Mouse (Mus musculus) kidney, adult 9 months (tissue): ENCODE measurements around the gene Padi6.
A peak's percentile ranks its signal among the peaks of the same experiment; 100 is the strongest.

Experiments used
- DNase-seq: peaks from one replicate; pipeline ENCODE4 v3.0.0; 2022

Padi6 gene

DNA sequence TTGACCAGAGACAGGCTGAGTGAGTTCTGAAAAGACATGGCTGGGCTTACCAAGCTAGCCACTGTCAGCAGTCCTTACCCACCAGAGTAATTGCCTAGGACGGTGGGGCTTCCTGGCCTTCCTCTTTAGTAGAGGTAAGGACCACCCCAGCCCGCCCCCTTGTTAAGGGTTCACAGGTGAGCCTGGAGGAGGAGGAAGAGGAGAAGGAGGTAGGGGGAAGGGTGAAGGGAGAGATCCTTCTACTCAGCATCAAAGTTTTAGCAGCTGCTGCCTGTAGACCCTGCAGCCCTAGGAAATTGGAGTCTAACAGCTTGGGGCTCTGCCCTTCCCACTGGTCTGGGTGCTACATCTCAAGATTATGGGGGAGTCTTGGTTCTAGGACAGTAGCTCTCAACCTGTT is at the start of gene Padi6:
Padi6 (minus strand) TSS at position 101 of the 400 bp plus-strand sequence.
- DNase-seq = no peak

DNA sequence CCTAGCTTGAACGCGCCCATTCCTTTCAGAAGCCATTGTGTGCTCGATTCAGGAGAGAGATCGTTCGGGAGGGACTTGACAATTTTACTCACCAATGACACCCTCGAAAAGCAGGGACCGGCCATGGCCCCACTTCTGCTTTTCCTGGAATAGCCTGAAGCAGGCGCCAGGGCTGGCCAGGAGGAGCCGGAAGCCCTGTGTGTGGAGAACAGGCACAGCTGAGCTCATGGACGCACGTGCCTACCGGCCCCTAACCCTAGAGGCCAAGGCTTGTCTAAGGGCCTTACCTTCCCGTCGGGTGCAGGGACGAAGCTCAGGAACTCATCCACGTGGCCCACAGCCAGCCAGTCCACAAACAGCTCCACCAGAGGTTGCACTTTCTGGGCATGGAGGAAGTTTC is 48.6 kb upstream of the Padi6 start:
- no peak for DNase-seq

DNA sequence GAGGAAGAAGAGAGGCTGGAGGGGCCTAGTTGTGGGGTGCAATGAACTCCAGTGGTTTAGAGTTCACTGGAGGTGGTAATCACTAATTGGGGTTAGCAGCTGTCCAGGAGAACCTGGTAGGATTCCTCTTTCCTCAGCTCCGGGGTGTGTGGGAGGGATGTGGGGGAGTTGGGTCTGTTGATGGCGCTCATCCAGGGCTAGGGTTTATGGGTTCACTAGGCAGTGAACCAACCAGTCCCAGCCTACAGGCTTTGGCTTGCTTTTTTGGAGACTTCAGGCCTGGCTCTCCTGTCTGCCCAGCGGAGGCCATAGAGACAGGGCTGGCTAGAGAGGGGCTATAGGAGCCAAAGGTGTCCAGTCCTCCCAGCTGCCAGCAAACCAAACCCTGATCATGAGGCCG is 47.5 kb upstream of the Padi6 start:
- no peak for DNase-seq

DNA sequence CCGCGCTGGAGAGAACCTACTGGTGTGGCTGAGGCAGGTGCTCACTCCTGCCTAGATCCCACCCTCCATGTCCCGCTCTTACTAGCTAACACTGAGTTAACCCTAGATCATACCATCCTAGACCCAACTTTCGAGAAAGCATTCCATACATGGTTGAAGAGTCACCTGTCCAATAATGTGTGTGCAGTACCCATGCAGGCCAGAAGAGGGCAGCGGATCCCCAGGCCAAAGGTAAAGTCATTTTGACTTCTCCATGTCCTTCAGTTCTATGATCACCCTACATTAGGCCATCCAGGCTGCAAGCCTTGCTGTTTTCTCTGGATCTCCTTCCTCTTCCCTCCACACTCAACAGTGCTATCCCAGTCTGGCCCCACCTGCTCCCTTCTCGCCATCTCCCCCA is 46.5 kb upstream of the Padi6 start:
- peak; percentile 79 for DNase-seq

DNA sequence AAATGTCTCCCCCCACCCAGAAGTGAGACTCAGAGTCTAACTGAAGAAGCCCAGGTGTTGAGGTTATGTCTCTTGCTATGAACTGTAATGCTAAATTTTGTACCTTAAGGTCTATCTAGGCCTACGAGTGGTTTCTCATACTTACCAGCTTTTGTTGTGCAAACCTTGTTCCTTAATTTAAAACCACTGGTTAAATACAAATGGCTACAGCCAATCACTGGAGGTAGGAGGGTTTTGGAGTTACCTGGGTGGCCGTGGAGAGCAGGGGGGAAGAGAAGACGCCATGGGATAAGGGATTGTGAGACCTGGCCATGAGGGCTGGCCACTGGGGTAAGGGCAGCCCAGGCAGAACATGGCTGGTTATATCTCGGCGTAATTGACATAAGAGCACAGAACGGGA is 45.8 kb upstream of the Padi6 start:
- no peak for DNase-seq

DNA sequence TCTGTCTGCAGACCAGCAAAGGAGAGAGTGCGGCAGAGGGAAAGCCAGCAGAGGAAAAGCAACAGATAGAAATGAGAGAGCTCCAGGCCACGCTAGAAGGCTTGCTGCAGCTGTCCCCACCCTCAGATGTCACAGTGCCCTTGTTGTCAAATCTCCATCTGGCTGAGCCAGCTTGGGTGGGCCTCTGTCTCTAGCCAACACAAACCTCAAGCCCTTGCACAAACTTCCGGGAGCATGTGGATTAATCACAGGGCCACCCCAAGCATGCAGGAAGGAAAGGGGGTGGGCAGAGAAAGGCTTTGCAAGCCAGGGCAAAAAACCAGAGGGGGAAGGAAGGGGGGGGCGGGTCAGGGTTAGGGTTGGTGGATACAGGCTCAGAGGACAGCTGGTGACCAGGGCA is 45.0 kb upstream of the Padi6 start:
- peak; percentile 32 for DNase-seq

DNA sequence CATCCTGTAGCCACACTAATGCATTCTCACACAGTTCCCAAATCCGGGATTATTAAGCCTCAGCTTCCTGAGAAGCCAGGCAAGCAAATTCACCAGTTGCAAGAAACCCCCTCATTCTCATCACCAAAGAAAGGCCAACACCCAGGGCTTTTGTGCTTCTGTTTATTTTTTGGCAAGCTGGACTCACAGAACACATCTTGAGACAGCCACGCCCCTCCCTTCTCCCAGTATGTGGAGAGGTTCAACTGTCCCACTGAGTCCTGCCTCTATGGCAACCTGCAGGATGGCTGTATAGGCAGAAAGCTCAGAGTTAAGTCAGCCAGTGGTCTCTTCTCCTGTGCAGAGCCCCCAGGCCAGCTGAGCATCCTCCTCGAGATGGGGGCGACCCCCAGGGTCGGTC is 42.8 kb upstream of the Padi6 start:
- no peak for DNase-seq

DNA sequence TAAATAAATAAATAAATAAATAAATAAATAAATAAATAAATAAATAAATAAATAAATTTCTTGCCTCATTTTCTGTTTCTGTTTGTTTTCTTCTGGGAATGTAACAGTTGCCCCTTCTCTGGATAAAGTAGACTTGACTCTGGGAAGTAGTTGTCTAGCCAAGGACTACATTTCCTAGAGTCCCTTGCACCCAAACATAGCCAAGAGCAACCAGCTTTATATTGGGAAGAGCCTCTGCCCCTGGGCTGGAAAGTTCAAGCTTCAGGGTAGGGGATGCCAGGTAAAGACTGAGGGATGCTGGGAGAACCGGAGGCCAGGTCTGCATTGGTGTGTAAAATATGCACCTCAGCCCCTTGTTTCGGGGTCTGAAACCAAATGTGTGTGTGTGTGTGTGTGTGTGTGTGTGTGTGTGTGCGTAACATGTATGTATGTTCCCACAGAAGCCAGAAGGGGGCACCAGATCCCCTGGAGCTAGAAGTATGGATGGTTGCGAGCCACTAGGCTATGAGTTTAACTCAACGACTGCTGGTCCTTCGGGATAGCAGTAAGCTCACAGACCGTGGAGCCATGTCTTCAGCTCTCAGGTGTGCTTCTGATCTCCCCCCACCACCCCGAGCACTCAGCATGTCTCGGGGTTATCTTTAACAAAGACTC is 42.0 kb upstream of the Padi6 start:
- DNase-seq = no peak

DNA sequence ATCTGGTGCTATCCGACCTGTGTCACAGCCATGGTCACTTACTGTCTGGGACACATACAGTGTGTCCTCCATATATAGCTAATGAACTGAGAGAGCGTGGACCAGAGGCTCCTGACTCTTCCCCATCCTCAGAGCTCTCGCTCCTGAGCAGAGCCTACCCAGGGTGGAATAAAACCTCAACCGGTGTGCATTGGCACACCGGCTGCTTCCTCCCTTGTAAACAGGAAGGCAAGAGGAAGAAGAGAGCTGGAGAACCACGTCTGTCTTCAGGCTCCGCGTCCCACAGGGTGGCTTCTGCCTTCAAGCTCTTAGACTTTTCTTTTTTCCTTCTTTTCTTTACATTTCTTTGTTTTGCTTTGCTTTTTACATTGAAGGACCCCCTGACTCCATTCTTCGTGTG is 40.4 kb upstream of the Padi6 start:
- no peak for DNase-seq

DNA sequence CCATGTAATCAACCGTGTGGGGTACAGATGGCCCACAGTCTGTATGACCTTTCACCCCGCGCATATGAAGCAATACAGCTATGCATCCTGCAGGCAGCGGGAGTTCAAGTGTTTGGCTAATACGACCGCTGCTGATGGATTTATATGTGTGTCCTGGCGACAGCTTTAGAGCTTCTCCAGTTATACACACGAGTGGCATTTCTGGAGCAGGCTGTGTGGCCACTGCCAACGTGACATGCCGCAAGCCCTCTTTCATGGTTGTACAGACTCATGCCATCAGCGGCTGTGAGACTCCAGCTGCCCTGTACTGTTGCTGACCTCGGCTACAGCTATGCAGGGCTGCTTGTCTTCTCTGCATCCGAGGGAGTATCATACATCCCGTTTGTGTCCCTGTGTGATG is 38.1 kb upstream of the Padi6 start:
- DNase-seq = no peak

DNA sequence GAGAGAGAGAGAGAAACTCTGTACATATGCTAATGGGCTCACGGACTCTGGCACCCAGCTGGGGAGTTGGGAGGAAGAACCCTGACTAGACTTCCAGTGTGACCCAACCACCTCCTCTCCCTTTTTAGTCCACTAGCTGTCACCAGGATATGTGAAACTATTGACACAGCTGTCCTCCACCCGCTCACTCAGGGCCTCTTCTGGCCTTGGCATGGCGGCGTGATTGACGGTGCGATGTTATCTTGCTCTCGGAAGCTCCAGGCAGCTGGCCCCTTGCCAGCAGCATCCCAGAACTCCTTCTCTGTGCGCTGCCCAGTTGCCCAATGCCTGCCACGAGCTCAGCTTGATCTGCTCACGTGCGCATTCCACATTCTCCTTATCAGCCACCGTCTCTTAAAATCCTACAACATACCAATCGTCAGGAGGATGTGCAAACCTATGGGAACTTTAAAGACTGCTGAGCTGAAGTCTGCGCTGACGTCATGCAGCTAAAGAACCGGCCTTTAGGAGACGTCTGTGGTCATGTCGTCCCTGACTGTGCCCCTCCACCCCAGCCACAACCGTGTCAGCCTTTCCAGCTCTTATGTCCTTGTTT is 37.5 kb upstream of the Padi6 start:
- DNase-seq = no peak

DNA sequence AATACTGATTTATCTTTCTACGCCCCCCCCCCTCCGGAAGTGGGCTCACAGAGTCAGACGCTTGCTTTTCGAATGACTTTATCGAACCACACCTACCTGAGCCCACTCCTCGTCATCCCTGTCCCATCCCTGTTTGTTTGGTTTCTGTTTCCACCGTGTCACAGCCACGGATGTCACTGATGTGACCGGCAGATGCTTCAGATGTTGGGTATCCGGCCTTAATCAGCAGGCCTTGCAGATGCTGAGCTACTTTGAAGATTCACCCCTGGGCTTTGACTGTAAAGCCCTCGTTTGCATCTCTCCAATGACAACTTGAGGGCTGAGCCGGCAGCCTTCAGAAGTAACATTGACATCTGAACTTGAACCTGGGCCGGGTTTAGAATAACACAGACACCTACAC is 34.2 kb upstream of the Padi6 start:
- DNase-seq = no peak

DNA sequence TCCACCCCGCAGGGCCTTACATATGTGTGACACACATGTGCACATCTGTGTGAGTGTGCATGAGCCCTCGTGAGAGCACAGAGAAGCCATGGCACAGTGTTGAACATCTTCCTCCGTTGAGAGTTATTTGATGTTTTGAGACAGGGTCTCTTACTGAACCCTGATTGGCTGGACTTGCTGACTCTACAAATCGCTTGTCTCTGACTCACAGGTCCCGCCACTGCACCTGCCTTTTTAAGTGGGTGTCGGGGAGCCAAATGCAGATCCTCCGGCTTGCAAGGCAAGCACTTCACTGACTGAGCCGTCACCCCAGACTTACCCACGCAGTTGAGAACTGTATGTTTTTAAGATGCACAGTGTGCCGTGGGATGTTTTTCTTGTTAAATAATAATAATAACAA is 33.4 kb upstream of the Padi6 start:
- DNase-seq = no peak

DNA sequence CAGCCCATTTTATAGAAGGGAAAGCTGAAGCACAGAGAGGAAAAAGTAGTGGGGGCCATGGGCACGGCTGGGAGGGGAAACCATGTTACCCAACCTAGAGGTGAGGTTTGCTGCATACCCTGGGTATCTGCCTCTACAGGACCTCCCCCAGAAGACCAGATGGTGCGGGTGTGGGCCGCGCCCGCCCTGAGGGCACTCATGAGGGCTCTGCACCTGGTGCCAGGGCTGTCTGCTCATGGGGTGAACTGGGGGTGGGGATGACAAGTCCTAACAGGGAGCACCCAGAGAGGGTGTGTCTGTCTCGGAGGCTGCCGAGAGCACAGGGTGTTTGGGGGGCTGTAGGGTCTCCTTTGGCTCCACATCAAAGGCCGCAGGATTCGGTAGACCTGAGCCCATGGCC is 32.5 kb upstream of the Padi6 start:
- no peak for DNase-seq

DNA sequence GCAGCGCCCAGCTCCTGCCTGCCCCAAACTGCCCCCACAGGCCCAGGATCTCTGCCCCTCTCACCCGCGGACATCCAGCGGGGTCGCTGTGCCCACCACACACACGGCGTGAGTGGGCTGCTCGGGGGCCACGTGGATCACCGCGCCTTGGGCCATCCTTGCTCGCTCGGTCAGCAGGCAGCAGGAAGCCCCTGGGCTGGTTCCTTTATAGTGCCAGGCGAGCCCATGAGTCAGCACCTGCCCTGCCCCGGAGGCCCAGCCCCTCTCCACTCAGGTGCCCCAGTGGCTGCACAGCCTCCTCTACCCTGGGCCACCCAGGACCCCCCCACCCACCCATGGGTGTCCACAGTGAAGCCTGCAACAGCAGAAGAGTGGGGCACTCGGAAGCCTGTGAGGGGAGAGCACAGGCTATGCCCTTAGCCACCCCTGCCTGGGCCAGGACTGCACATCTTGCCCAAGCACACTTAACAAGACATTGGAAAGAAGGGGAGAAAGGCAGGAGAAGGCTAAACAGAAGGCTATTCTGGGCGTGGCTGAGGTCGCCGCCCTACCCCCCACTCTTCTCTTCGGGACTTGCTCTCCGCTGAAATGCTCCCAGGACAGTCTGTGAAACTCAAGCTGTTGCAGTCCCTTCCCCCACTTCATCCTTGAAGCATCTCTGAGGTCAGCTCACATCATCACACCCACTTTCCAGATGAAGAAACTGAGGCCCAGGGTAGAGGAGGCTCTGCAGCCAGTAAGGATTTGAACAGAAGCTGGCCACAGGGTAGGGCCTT is 31.8 kb upstream of the Padi6 start, which contains the start of gene Padi4:
Padi4 (minus strand) TSS at position 212 of the 776 bp plus-strand sequence.
- no peak for DNase-seq

DNA sequence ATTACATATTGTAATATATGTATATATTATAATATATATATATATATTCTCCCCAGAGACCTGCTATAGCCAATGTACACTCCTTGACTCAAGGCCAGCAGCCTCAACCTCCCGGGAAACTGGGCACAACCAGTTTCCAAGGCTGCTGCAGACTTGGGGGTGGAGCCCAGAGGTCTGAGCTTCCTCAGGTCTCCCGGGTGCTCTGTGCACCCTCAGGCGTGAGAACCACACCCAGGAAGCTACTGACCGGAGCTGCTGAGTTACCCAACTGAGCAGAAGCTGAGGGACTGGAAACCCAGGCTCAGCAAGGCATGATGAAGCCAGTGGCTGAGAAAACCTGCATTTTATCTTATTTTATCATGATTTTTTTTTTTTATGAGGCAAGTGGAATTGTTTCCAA is 28.6 kb upstream of the Padi6 start:
- no peak for DNase-seq

DNA sequence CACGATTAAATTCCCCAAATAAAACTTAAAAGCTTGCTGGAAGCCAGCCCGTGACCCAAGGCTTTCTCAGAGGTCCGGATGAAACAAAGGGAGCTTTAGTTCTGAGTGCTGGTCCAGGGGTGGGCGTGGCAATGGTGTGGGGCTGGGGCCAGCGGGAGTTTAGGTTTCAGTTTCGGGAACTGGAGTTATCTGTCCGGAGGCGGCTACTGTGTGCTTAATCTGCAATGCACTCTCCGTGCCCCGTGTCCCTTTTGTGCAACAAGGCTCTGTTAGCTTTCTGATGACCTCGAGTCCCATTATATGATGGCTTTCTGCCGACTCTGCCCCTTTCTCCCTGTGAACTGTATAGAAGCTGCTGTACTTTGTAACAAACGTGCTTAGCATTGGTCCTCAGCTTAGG is 28.0 kb upstream of the Padi6 start:
- DNase-seq = peak; percentile 17

DNA sequence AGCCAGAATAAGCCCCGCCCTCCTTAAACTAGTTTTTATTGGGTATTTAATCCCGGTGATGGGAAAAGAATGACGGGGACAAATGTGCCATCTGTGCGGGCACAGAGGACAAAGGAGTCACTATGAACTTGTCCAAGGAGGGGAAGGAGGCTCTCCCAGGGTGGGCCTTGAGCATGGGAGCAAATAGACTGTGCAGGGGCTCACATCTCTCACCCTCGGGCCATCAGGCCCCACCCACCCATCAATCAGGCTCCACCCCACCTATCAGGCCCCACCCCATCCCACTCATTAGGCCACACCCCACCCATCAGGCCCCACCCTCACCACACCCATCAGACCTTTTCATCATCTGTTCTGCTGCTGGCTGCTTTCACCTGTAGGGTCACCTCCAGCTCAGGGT is 26.5 kb upstream of the Padi6 start:
- no peak for DNase-seq

DNA sequence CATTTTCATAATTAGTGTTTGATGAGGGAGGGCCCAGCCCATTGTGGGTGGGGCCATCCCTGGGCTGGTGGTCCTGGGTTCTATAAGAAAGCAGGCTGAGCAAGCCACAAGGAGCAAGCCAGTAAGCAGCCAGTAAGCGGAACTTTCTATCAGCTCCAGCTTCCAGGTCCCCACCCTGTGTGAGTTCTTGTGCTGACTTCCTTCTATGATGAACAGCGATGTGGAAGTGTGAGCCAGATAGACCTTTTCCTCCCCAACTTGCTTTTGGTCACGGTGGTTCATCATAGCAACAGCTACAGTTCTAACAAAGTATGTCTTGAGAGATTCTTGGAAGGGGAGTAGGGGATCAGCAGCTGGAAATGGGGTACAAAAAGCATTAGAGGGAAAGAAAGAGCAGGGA is 23.5 kb upstream of the Padi6 start:
- DNase-seq = no peak

DNA sequence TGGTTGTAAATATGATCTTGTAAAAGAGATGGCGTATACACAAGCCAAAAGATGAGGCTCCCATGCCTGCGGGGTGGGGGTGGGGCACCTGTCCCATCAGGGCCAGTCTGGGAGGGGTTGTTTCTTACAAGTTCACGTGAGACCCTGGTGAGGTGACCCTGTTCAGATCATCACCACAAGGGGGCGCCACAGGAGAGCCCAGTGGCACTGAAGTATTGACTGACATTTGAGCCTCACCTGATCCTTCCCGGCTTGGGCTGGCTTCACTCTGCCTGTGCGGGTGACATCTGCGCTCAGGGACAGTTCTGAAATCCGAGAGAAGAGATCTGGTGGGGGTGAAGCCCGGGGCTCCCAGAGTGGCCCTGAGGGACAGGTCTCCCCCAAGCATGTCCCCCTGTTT is 20.7 kb upstream of the Padi6 start:
- DNase-seq = peak; percentile 48

DNA sequence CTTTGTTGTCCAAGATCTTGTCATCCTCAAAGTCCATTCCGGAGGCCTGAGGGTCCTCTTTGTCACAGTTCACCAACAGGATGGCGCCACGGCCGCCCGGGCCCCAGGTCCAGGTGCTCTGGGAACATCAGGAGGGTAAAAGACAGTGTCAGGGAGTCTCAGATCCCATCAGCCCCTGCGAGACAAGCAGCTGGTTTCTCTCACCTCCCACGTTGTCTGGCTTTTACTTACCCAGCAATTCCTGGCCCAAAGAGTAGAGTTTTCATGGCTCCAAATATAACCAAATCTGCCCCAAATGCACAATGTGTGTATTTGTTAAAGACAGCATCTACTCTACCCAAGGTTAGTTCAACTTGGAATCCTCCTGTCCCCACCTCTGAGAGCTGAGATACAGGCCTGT is 19.2 kb upstream of the Padi6 start:
- DNase-seq = no peak

DNA sequence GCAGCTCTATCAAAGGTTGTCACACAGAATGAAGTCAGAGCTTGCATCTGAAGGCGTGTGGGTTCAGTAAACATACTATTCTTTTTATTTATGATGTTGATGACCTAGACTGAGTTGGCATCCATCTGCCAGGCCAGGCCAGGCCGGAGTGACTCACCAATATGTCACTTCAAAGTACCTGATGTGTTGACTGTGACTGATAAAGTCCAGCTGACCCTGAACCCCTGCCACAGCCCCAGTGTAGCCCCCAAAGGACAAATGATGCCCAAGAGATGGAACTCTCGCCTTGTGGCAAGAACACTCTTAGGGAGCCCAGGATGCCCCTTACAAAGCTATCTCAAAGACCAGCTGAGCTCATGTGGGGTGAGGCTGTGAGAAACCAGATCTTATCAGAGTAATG is 13.4 kb upstream of the Padi6 start:
- DNase-seq = no peak

DNA sequence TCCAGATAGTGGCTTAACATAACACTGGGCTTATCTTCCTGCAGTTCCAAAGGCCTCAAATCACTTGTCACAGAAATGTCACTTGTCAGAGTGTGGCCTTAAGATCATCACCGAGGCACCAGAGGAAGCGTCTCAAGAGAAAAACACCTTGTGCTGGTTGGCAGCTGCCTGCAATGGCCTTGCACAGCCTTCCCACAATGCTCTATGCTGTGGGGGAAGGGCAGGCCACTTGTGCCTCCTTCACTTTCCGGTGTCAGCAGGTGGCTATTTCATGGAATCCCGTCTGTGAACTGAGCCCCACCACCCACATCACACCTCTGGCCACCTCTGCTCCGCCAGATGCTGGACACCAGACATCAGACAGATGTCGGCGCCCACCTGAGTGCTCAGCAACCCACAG is 10.9 kb upstream of the Padi6 start:
- no peak for DNase-seq

DNA sequence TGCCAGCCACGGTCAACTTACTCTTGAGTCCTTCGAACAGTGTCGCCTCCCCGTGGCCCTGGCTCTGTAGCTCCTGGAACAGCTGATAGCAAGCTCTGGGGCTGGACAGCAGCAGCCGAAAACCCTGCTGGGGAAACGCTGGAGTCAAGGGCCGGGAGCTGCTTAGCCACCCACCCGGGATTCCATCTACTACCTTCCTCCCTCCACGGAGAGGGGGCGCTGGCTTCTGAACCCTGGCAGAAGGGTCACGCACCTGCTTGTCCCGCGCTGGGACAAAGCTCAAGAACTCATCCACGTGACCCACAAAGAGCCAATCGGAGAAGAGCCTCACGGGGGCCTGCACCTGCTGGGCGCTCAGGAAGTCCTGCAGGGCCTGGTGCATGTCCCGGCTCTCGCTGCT is 7.9 kb upstream of the Padi6 start:
- DNase-seq = peak; percentile 57

DNA sequence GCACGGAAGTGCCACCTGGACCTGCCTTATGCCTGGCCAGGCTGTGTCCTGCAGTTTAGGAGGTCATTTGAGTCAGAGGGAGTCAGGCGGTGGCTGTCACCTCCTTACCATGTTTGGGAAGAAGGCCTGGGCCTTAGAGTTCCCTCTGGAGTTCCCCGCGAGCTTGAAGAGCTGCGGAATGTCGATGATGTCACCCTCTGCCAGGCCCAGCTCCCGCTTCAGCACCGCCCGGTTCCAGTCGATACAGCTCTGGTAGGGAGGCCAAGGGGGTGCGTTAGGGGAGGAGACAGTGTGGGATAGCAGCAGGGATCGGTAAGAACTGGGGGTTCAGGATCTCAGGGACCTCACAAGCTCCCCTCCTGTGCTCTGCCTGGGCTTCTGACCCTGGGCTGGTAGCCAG is 5.5 kb upstream of the Padi6 start:
- no peak for DNase-seq
